Mouse (Mus musculus) CH12.LX (cell line): Measurements from ENCODE around the gene Helz. TPM values are rescaled to one million over a fixed set of nuclear protein-coding genes. Genes with fewer than 3 reads are reported as not detected.

Experiments
- DNase-seq: peaks from one replicate; pipeline ENCODE4 v3.0.0-alpha.2; 2013; ENCODE audit errors: extremely low read depth
- H3K27ac ChIP-seq: 2 replicates; pipeline ENCODE4 v1.5.1; 2012; ENCODE audit warnings: low read depth, mild to moderate bottlenecking, control low read depth, moderate library complexity; ENCODE audit not compliant: insufficient read depth
- H3K27me3 ChIP-seq: replicated peaks from 2 replicates; pipeline ENCODE3; 2012; ENCODE audit warnings: inconsistent platforms
- H3K36me3 ChIP-seq, 2 experiments: replicated peaks in 1 of 2; 2 replicates each; pipeline versions ENCODE3 to v1.6.1; 2012; ENCODE audit warnings: inconsistent platforms in 1 of 2, low read length in 1 of 2, mild to moderate bottlenecking in 1 of 2, mixed read lengths in 1 of 2, moderate library complexity in 1 of 2; ENCODE audit not compliant: control insufficient read depth in 1 of 2, insufficient read depth in 1 of 2
- H3K4me1 ChIP-seq, 2 experiments: 2 replicates each; pipeline ENCODE4 v1.6.1; 2012; ENCODE audit warnings: inconsistent platforms in 1 of 2, moderate library complexity in 1 of 2; ENCODE audit not compliant: insufficient read depth in 2 of 2, control insufficient read depth in 1 of 2
- H3K4me2 ChIP-seq: 2 replicates; pipeline ENCODE4 v1.6.1; 2012; ENCODE audit warnings: low read depth, mild to moderate bottlenecking, control low read depth; ENCODE audit not compliant: poor library complexity, insufficient read depth, severe bottlenecking
- H3K4me3 ChIP-seq, 3 experiments: fragments of 150-350 bp in 1 of 3; sonication (generic) in 1 of 3; replicated peaks in 1 of 3; 2 replicates each; pipeline versions ENCODE3 to v1.5.1; 2011 to 2012; ENCODE audit warnings: low read depth in 2 of 3, low read length in 2 of 3, mild to moderate bottlenecking in 2 of 3, moderate library complexity in 2 of 3, control low read depth in 1 of 3, improper control_type of control experiment in 1 of 3, inconsistent platforms in 1 of 3, mixed read lengths in 1 of 3; ENCODE audit not compliant: poor library complexity in 1 of 3
- H3K79me2 ChIP-seq: replicated peaks from 2 replicates; pipeline ENCODE4 v1.6.1; 2012; ENCODE audit warnings: mild to moderate bottlenecking, moderate library complexity; ENCODE audit not compliant: control insufficient read depth, poor library complexity, insufficient read depth, severe bottlenecking; ENCODE audit errors: extremely low read depth
- H3K9ac ChIP-seq: 2 replicates; pipeline ENCODE4 v1.6.1; 2012; ENCODE audit warnings: low read depth, mild to moderate bottlenecking, control low read depth, moderate library complexity; ENCODE audit not compliant: insufficient read depth
- H3K9me3 ChIP-seq: replicated peaks from 2 replicates; pipeline ENCODE3; 2012; ENCODE audit warnings: low read length, inconsistent platforms, mixed read lengths
- BHLHE40 ChIP-seq: IDR thresholded peaks from 2 replicates; pipeline ENCODE4 v1.6.1; 2011; ENCODE audit warnings: mild to moderate bottlenecking, low read depth, low read length, improper control_type of control experiment
- CTCF ChIP-seq, 2 experiments: IDR thresholded peaks in 1 of 2; conservative IDR thresholded peaks in 1 of 2; 2 replicates each; pipeline ENCODE4 v1.5.1; 2011 to 2012; ENCODE audit warnings: low read depth in 2 of 2, low read length in 2 of 2, improper control_type of control experiment in 1 of 2, inconsistent platforms in 1 of 2, mild to moderate bottlenecking in 1 of 2, moderate library complexity in 1 of 2
- ELF1 ChIP-seq: IDR thresholded peaks from 2 replicates; pipeline ENCODE4 v1.6.1; 2014; ENCODE audit warnings: low read depth, mild to moderate bottlenecking, inconsistent platforms, low read length, improper control_type of control experiment
- ETS1 ChIP-seq: conservative IDR thresholded peaks from 2 replicates; pipeline ENCODE4 v1.6.1; 2012; ENCODE audit warnings: low read depth, mild to moderate bottlenecking, inconsistent platforms, low read length, improper control_type of control experiment, moderate library complexity
- MAX ChIP-seq: IDR thresholded peaks from 2 replicates; pipeline ENCODE4 v1.6.1; 2011; ENCODE audit warnings: low read length, improper control_type of control experiment
- MXI1 ChIP-seq: IDR thresholded peaks from 2 replicates; pipeline ENCODE4 v1.6.1; 2011; ENCODE audit warnings: mild to moderate bottlenecking, low read depth, low read length, improper control_type of control experiment
- RAD21 ChIP-seq: IDR thresholded peaks from 2 replicates; pipeline ENCODE4 v1.6.1; 2011; ENCODE audit warnings: low read depth, mild to moderate bottlenecking, low read length, improper control_type of control experiment, moderate library complexity
- RCOR1 ChIP-seq: conservative IDR thresholded peaks from 2 replicates; pipeline ENCODE4 v1.6.1; 2012; ENCODE audit warnings: low read depth, mild to moderate bottlenecking, inconsistent platforms, low read length, improper control_type of control experiment
- SMC3 ChIP-seq: IDR thresholded peaks from 2 replicates; pipeline ENCODE4 v1.6.1; 2011; ENCODE audit warnings: low read depth, low read length, improper control_type of control experiment
- ZMIZ1 ChIP-seq: IDR thresholded peaks from 2 replicates; pipeline ENCODE4 v1.6.1; 2012; ENCODE audit warnings: low read depth, mild to moderate bottlenecking, inconsistent platforms, low read length, improper control_type of control experiment
- dilution Hi-C: fragments of 300-500 bp; cut with MboI; formaldehyde crosslinking; loops from 2 replicates; pipeline ENCODE4 v1.14.3; 2020; ENCODE audit warnings: low sequenced_read_pairs; ENCODE audit not compliant: extremely low pct_unique_long_range_greater_than_20kb, extremely low pct_ligation_motif_present
- in situ Hi-C: fragments of 300-500 bp; cut with MboI; formaldehyde crosslinking; loops from 3 replicates; pipeline ENCODE4 v1.14.3; 2019; ENCODE audit warnings: low sequenced_read_pairs, low pct_ligation_motif_present, low pct_unique_long_range_greater_than_20kb, mixed read lengths
- polyA plus RNA-seq: library from polyadenylated mRNA; unstranded; fragments of >175 nt; gene quantifications from 2 replicates; pipeline ENCODE4 v1.2.1, GENCODE M21; 2012; ENCODE audit warnings: low read depth; ENCODE audit not compliant: insufficient read length
- total RNA-seq, 2 experiments: library from RNA; depleted of rRNA; stranded (reverse); fragments of 300-350 nt in 1 of 2; fragments of >200 nt in 1 of 2; gene quantifications; 2 replicates each; pipeline ENCODE4 v1.2.3; 2012 to 2014

Helz gene
- total and polyA plus RNA-seq, 3 experiments, result 11.5 to 44.4 (median 22.2) TPM

GRCm38 (mm10) chr11:107625746-107626145, 78.0 kb downstream of the Helz start:
- dilution Hi-C loops, result no loop called here
- Histone ChIP-seq H3K79me2 (no peaks in the 10 kb centered on the region), H3K27me3 (no peaks in the 10 kb centered on the region), H3K36me3 (peaks cover 35 to 77% of the 10 kb centered on the region in 2 experiments), H3K9ac (no peak overlapping the region), H3K4me2 (no peak overlapping the region), H3K27ac (no peak overlapping the region), H3K4me1 (no peaks in the 10 kb centered on the region), H3K4me3 (no peak overlapping the region), H3K9me3 (no peaks in the 10 kb centered on the region)
- in situ Hi-C loops, result loop anchor here (25.0 kb wide), 1 partner anchor 362 kb away; no protein-coding TSS in a partner anchor
- DNase-seq, result no peak
- TF ChIP-seq BHLHE40, result no peak
- TF ChIP-seq MXI1, result no peak
- no peak for TF ChIP-seq ETS1
- TF ChIP-seq CTCF (conservative IDR thresholded peaks at IDR 0.05 in 1 of 2, IDR thresholded peaks at IDR 0.05 in 1 of 2; ENCODE audit: low read depth in 2 of 2, low read length in 2 of 2), result no peak
- no peak for TF ChIP-seq RAD21
- no peak for TF ChIP-seq MAX

GRCm38 (mm10) chr11:107629504-107629903, 81.8 kb downstream of the Helz start:
- H3K36me3 ChIP-seq, result peaks cover 47 to 84% of the 10 kb centered on the region in 2 experiments
- dilution Hi-C loops, result no loop called here
- no peak overlapping the region for H3K27ac ChIP-seq
- no peaks in the 10 kb centered on the region for H3K27me3 ChIP-seq
- in situ Hi-C loops, result loop anchor here (25.0 kb wide), 1 partner anchor 358 kb away; no protein-coding TSS in a partner anchor
- H3K9me3 ChIP-seq, result no peaks in the 10 kb centered on the region
- H3K4me3 ChIP-seq, result no peak overlapping the region
- TF ChIP-seq RAD21 (peak; percentile 79), CTCF (conservative IDR thresholded peaks at IDR 0.05 in 1 of 2, IDR thresholded peaks at IDR 0.05 in 1 of 2; ENCODE audit: low read depth in 2 of 2, low read length in 2 of 2) (peak in 1 of 2 experiments; percentile 74; a peak in 2 of 4 replicates), ZMIZ1 (no peak), SMC3 (peak; percentile 65), ELF1 (no peak)
- no peaks in the 10 kb centered on the region for H3K79me2 ChIP-seq
- no peaks in the 10 kb centered on the region for H3K4me1 ChIP-seq
- no peak overlapping the region for H3K4me2 ChIP-seq
- no peak overlapping the region for H3K9ac ChIP-seq
- DNase-seq, result peak; percentile 35

GRCm38 (mm10) chr11:107629951-107630350, 82.2 kb downstream of the Helz start:
- no peak for TF ChIP-seq RCOR1
- H3K27me3 ChIP-seq, result no peaks in the 10 kb centered on the region
- H3K36me3 ChIP-seq, result peaks cover 50 to 85% of the 10 kb centered on the region in 2 experiments
- in situ Hi-C loops, result loop anchor here (25.0 kb wide), 1 partner anchor 357 kb away; no protein-coding TSS in a partner anchor
- dilution Hi-C loops, result no loop called here
- H3K9ac ChIP-seq, result no peak overlapping the region
- no peaks in the 10 kb centered on the region for H3K9me3 ChIP-seq
- no peaks in the 10 kb centered on the region for H3K79me2 ChIP-seq
- no peak overlapping the region for H3K4me3 ChIP-seq
- H3K27ac ChIP-seq, result no peak overlapping the region
- H3K4me1 ChIP-seq, result no peaks in the 10 kb centered on the region
- no peak overlapping the region for H3K4me2 ChIP-seq
- DNase-seq, result no peak
